Mouse (Mus musculus) lung, adult 2 months (tissue): Measurements from ENCODE around the gene Slc25a22. TPM values are rescaled to one million over a fixed set of nuclear protein-coding genes. Genes with fewer than 3 reads are reported as not detected.
A peak's percentile ranks its signal among the peaks of the same experiment; 100 is the strongest.
"Not testable (repeated sequence)": the region's sequence is repeated elsewhere in the genome, so short reads cannot be mapped to it uniquely, and the experiment has no call there.

Source experiments
- DNase-seq: peaks from one replicate; pipeline ENCODE4 v3.0.0; 2022
- H3K4me1 ChIP-seq: fragments of 200-500 bp; 2 replicates; pipeline ENCODE4 v1.6.1; 2011; ENCODE audit warnings: low read length; ENCODE audit not compliant: control insufficient read depth, insufficient read depth
- H3K4me3 ChIP-seq: fragments of 200-500 bp; replicated peaks from 2 replicates; pipeline ENCODE3; 2011; ENCODE audit warnings: low read depth, mild to moderate bottlenecking, control low read depth, low read length; ENCODE audit errors: extremely low read depth
- CTCF ChIP-seq: fragments of 200-500 bp; IDR thresholded peaks from 2 replicates; pipeline ENCODE4 v1.5.1; 2011; ENCODE audit warnings: mild to moderate bottlenecking, low read length, control low read depth; ENCODE audit not compliant: insufficient read depth
- POLR2A ChIP-seq: fragments of 200-500 bp; IDR thresholded peaks from 2 replicates; pipeline ENCODE4 v1.6.1; 2011; ENCODE audit warnings: low read depth, mild to moderate bottlenecking, control low read depth, low read length, borderline replicate concordance; ENCODE audit errors: extremely low read depth
- WGBS: fragments of 180-500 bp; shearing (Covaris S2); methylation state at CpG from one replicate; pipeline ENCODE4 v1.1.7; 2018; 5-methylcytosine and 5-hydroxymethylcytosine counted together
- polyA plus RNA-seq: library from polyadenylated mRNA; depleted of rRNA; stranded (reverse); fragments of >200 nt; gene quantifications from 2 replicates; pipeline ENCODE4 v1.2.3, GENCODE M21; 2012

Gene Slc25a22
- polyA plus RNA-seq, 1 experiment: 48.6 TPM

- Histone ChIP-seq H3K4me3 (peak within 1 kb of the TSS; percentile 98), H3K4me1 (peaks cover 8% of the 10 kb centered on the region; the same call in 1 of the 2 replicates)
- peak; percentile 95 for DNase-seq
- TF ChIP-seq POLR2A (peak; percentile 90), CTCF (no peak)
- under 1% methylated on average over 63 of the region's 63 CpGs for WGBS
Observed at GRCm38 (mm10) chr7:141447110-141447991, 9.7 kb upstream of the Slc25a22 start, which contains the start of gene Rplp2. Gene Rplp2 (plus strand): TSS chr7:141447370.

GRCm38 (mm10) chr7:141446374-141446773 lies 8.7 kb upstream of the Slc25a22 start:
- not testable (repeated sequence) for DNase-seq, H3K4me3 ChIP-seq, H3K4me1 ChIP-seq
- 67% methylated on average over 3 of the region's 3 CpGs for WGBS

- H3K4me3 ChIP-seq: peak within 1 kb of the TSS; percentile 52
- DNase-seq: peak; percentile 69
- under 1% methylated on average over 25 of the region's 25 CpGs for WGBS
- no peak for TF ChIP-seq CTCF
- TF ChIP-seq POLR2A: peak; percentile 20; the same call in 1 of the 2 replicates
- H3K4me1 ChIP-seq: peaks cover 11% of the 10 kb centered on the region; the same call in 1 of the 2 replicates
Observed at GRCm38 (mm10) chr7:141443828-141444237, 6.1 kb upstream of the Slc25a22 start, which contains the start of gene Pidd1. Gene Pidd1 (minus strand): TSS chr7:141444025.

GRCm38 (mm10) chr7:141443081-141443821 lies 5.6 kb upstream of the Slc25a22 start:
- no peak for DNase-seq
- 14% methylated on average over 12 of the region's 12 CpGs for WGBS
- TF ChIP-seq POLR2A (no peak), CTCF (no peak)
- peak overlapping the region; percentile 52 for H3K4me3 ChIP-seq
- H3K4me1 ChIP-seq: peaks cover 8% of the 10 kb centered on the region; the same call in 1 of the 2 replicates

- no peak for TF ChIP-seq POLR2A
- TF ChIP-seq CTCF: no peak
- peaks cover 8% of the 10 kb centered on the region; the same call in 1 of the 2 replicates for H3K4me1 ChIP-seq
- no peak overlapping the region for H3K4me3 ChIP-seq
- no peak for DNase-seq
- 94% methylated on average over 13 of the region's 13 CpGs for WGBS
Observed at GRCm38 (mm10) chr7:141442199-141442598, 4.5 kb upstream of the Slc25a22 start.

GRCm38 (mm10) chr7:141441460-141441859 lies 3.8 kb upstream of the Slc25a22 start:
- peaks cover 8% of the 10 kb centered on the region; the same call in 1 of the 2 replicates for H3K4me1 ChIP-seq
- no peak overlapping the region for H3K4me3 ChIP-seq
- WGBS: 95% methylated on average over 9 of the region's 9 CpGs
- TF ChIP-seq POLR2A: no peak
- TF ChIP-seq CTCF: no peak
- no peak for DNase-seq

GRCm38 (mm10) chr7:141440613-141441012 lies 2.9 kb upstream of the Slc25a22 start:
- Histone ChIP-seq H3K4me1 (peaks cover 10% of the 10 kb centered on the region), H3K4me3 (no peak overlapping the region)
- DNase-seq: peak; percentile 54
- WGBS: 25% methylated on average over 6 of the region's 6 CpGs
- TF ChIP-seq CTCF (peak; percentile 71), POLR2A (no peak)

- DNase-seq: no peak
- WGBS: 94% methylated on average over 11 of the region's 11 CpGs
- H3K4me1 ChIP-seq: peaks cover 15% of the 10 kb centered on the region
- H3K4me3 ChIP-seq: no peak overlapping the region
- TF ChIP-seq CTCF: no peak
- no peak for TF ChIP-seq POLR2A
Observed at GRCm38 (mm10) chr7:141439811-141440210, 2.1 kb upstream of the Slc25a22 start.

- no peak for DNase-seq
- WGBS: 97% methylated on average over 10 of the region's 10 CpGs
- TF ChIP-seq CTCF (no peak), POLR2A (no peak)
- Histone ChIP-seq H3K4me3 (no peak overlapping the region), H3K4me1 (peaks cover 18% of the 10 kb centered on the region)
Observed at GRCm38 (mm10) chr7:141439140-141439679, 1.5 kb upstream of the Slc25a22 start.
